Mouse (Mus musculus) C2C12 (cell line): ENCODE measurements at regions not wholly inside any gene's neighbourhood (a gene's known extent, or its start where the extent isn't known, plus 50 kb on each side); places are given as distances from the start of the nearest gene placed in this dataset.

Source experiments
- H3K27me3 ChIP-seq: one replicate; pipeline ENCODE4 v1.6.1; 2011; ENCODE audit not compliant: control insufficient read depth, insufficient read depth, insufficient read length
- H3K36me3 ChIP-seq: one replicate; pipeline ENCODE4 v1.6.1; 2011; ENCODE audit not compliant: control insufficient read depth, insufficient read depth
- H3K4me3 ChIP-seq: one replicate; pipeline ENCODE4 v1.5.1; 2011; ENCODE audit warnings: mild to moderate bottlenecking, control low read depth; ENCODE audit not compliant: poor library complexity, insufficient read depth, severe bottlenecking
- H3K79me2 ChIP-seq: one replicate; pipeline ENCODE4 v1.6.1; 2011; ENCODE audit not compliant: control insufficient read depth, insufficient read depth
- H3K79me3 ChIP-seq: one replicate; pipeline ENCODE4 v1.6.1; 2011; ENCODE audit warnings: low read depth, control low read depth
- H3ac ChIP-seq: one replicate; pipeline ENCODE3; 2011; ENCODE audit warnings: low read depth; ENCODE audit not compliant: control insufficient read depth, insufficient read length
- CEBPB ChIP-seq: IDR thresholded peaks from one replicate; pipeline ENCODE4 v1.6.1; 2011; ENCODE audit warnings: low read depth, mild to moderate bottlenecking, control low read depth, moderate library complexity
- CTCF ChIP-seq: IDR thresholded peaks from one replicate; pipeline ENCODE4 v1.5.1; 2011; ENCODE audit not compliant: control insufficient read depth, insufficient read depth, insufficient read length
- FOSL1 ChIP-seq: IDR thresholded peaks from one replicate; pipeline ENCODE4 v1.8.0; 2011; ENCODE audit warnings: mild to moderate bottlenecking, low read length; ENCODE audit not compliant: poor library complexity, insufficient read depth, severe bottlenecking
- MAX ChIP-seq: IDR thresholded peaks from one replicate; pipeline ENCODE4 v1.6.1; 2011; ENCODE audit warnings: mild to moderate bottlenecking, control low read depth
- MYOD1 ChIP-seq: IDR thresholded peaks from one replicate; pipeline ENCODE4 v1.6.1; 2011; ENCODE audit warnings: low read depth; ENCODE audit not compliant: control insufficient read depth, insufficient read length
- MYOG ChIP-seq: IDR thresholded peaks from one replicate; pipeline ENCODE4 v1.6.1; 2011; ENCODE audit not compliant: control insufficient read depth, insufficient read length; ENCODE audit errors: extremely low read depth
- USF1 ChIP-seq: IDR thresholded peaks from one replicate; pipeline ENCODE4 v1.6.1; 2011; ENCODE audit warnings: low read depth, mild to moderate bottlenecking, control low read depth, moderate library complexity

- Histone ChIP-seq H3K27me3 (no peaks in the 10 kb centered on the region), H3K79me2 (no peaks in the 10 kb centered on the region), H3K4me3 (no peak overlapping the region), H3K79me3 (no peaks in the 10 kb centered on the region), H3K36me3 (no peaks in the 10 kb centered on the region), H3ac (no peak overlapping the region)
- no peak for TF ChIP-seq CTCF
Observed at GRCm38 (mm10) chr6:148719062-148719461, 112.2 kb downstream of the Ipo8 start.

GRCm38 (mm10) chr6:148710406-148710805 lies 120.9 kb downstream of the Ipo8 start:
- TF ChIP-seq USF1 (no peak), CEBPB (no peak), MYOD1 (no peak), MYOG (no peak)
- no peak overlapping the region for H3ac ChIP-seq
- no peaks in the 10 kb centered on the region for H3K36me3 ChIP-seq
- H3K79me2 ChIP-seq, result no peaks in the 10 kb centered on the region
- no peaks in the 10 kb centered on the region for H3K27me3 ChIP-seq
- H3K4me3 ChIP-seq, result no peak overlapping the region
- no peaks in the 10 kb centered on the region for H3K79me3 ChIP-seq

DNA sequence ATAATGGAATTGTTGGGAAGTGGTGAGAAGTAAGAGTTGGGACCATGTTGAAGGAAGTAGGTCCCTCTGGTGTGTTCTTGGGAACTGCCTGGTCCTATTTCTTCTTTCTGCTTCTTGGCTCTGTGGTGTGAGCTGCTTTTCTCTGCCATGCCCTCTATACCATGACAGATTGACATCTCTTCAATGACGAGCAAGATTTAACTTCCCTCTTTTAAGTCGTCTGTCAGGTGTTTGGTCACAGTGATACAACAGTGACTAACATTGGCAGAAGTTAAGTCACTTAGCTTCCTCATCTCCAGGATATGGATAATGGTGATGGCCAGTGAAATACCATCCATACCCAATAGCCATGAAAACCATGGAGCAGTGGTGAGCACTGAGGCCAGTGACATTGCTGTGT lies 122.9 kb downstream of the Ipo8 start:
- Histone ChIP-seq H3K4me3 (no peak overlapping the region), H3K36me3 (no peaks in the 10 kb centered on the region), H3K79me3 (no peaks in the 10 kb centered on the region), H3K79me2 (no peaks in the 10 kb centered on the region), H3ac (no peak overlapping the region), H3K27me3 (no peaks in the 10 kb centered on the region)
- TF ChIP-seq MYOD1, result no peak
- no peak for TF ChIP-seq MAX
- TF ChIP-seq CTCF, result no peak
- TF ChIP-seq FOSL1, result no peak
- TF ChIP-seq CEBPB, result no peak
- TF ChIP-seq MYOG, result no peak
- TF ChIP-seq USF1, result no peak

GRCm38 (mm10) chr6:148705711-148706110 lies 125.6 kb downstream of the Ipo8 start:
- Histone ChIP-seq H3K79me3 (no peaks in the 10 kb centered on the region), H3K4me3 (no peak overlapping the region), H3K36me3 (no peaks in the 10 kb centered on the region), H3K27me3 (no peaks in the 10 kb centered on the region), H3ac (no peak overlapping the region), H3K79me2 (no peaks in the 10 kb centered on the region)
- no peak for TF ChIP-seq CTCF
- no peak for TF ChIP-seq USF1
- TF ChIP-seq MYOG, result no peak
- no peak for TF ChIP-seq FOSL1
- no peak for TF ChIP-seq CEBPB
- no peak for TF ChIP-seq MAX
- no peak for TF ChIP-seq MYOD1

- Histone ChIP-seq H3K27me3 (no peaks in the 10 kb centered on the region), H3K79me3 (no peaks in the 10 kb centered on the region), H3K79me2 (no peaks in the 10 kb centered on the region), H3ac (no peak overlapping the region), H3K4me3 (no peak overlapping the region), H3K36me3 (no peaks in the 10 kb centered on the region)
- TF ChIP-seq CTCF, result no peak
- TF ChIP-seq MYOD1, result no peak
- no peak for TF ChIP-seq CEBPB
- TF ChIP-seq MYOG, result no peak
- TF ChIP-seq MAX, result no peak
- TF ChIP-seq FOSL1, result no peak
- no peak for TF ChIP-seq USF1
Observed at GRCm38 (mm10) chr6:148693329-148693728, 137.9 kb downstream of the Ipo8 start.

DNA sequence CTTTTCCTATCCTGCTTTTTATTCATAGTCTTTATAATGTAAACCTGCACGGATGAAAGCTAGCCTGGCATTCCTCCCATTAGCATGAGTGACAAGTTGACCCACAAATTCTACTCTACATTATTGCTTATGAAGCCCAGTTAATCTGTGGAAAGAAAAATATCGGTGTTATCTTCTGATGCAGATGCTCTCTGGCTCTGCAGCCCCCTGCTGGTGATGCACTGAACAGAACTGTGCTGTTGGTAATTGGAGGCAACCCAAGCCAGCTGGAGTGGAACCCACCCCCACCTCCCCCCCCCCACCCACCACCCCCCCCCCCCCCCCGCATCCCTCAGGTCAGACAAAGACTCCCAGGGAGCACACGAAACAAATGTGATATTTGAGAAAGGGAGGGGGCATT lies 143.5 kb downstream of the Ipo8 start:
- Histone ChIP-seq H3K36me3 (no peaks in the 10 kb centered on the region), H3K79me2 (no peaks in the 10 kb centered on the region), H3K79me3 (no peaks in the 10 kb centered on the region), H3K27me3 (no peaks in the 10 kb centered on the region), H3K4me3 (no peak overlapping the region), H3ac (no peak overlapping the region)
- TF ChIP-seq CEBPB (no peak), MYOD1 (no peak), MYOG (no peak), MAX (no peak), USF1 (no peak)
